Mouse (Mus musculus) heart, adult 18-20 months (tissue): ENCODE results near the gene BC049762. TPM values are rescaled to one million over a fixed set of nuclear protein-coding genes. Genes with fewer than 3 reads are reported as not detected.

ENCODE experiments used
- DNase-seq, 2 experiments: peaks; one replicate each; pipeline ENCODE4 v3.0.0; 2021 to 2022; ENCODE audit warnings: mixed read lengths in 1 of 2
- total RNA-seq, 2 experiments: library from RNA; stranded (reverse); gene quantifications; 2 replicates each; pipeline ENCODE4 v1.2.3; 2021

The BC049762 gene
- total RNA-seq, 2 experiments from 2014 or later: not detected

GRCm38 (mm10) chr11:51219396-51219980 lies 43.4 kb downstream of the BC049762 start:
- no peak for DNase-seq

GRCm38 (mm10) chr11:51214021-51214420 lies 48.8 kb downstream of the BC049762 start:
- DNase-seq: no peak

GRCm38 (mm10) chr11:51211426-51211825 lies 51.4 kb downstream of the BC049762 start:
- DNase-seq: no peak

GRCm38 (mm10) chr11:51207758-51208157 lies 55.1 kb downstream of the BC049762 start:
- DNase-seq: no peak

Other genes starting within 250 kb of the BC049762 start
- not detected for gene Olfr54, start 248.8 kb downstream of the BC049762 start, total RNA-seq
- gene Olfr1375, start 214.9 kb downstream of the BC049762 start, total RNA-seq: not detected
- gene Zfp354a, start 203.8 kb downstream of the BC049762 start, total RNA-seq: 1 to 10 TPM; 2.1 to 2.3 TPM
- gene Gm12569, start 42.6 kb downstream of the BC049762 start, total RNA-seq: not detected
- gene Clk4, start 1.3 kb downstream of the BC049762 start, total RNA-seq: 10 to 100 TPM; 26.9 to 37.2 TPM
- 1 to 10 TPM; 2.0 to 2.1 TPM for gene Col23a1, start 26.9 kb upstream of the BC049762 start, total RNA-seq